Mouse (Mus musculus) MEL (cell line): Measurements from ENCODE around the gene Tprn. TPM values are rescaled to one million over a fixed set of nuclear protein-coding genes. Genes with fewer than 3 reads are reported as not detected.
A peak's percentile ranks its signal among the peaks of the same experiment; 100 is the strongest.

Source experiments
- DNase-seq: peaks from one replicate; pipeline ENCODE4 v3.0.0; 2011; ENCODE audit warnings: low read depth, low spot score
- H3K27ac ChIP-seq: 2 replicates; pipeline ENCODE4 v1.5.1; 2012; ENCODE audit warnings: low read depth, mild to moderate bottlenecking, control low read depth, low read length, moderate library complexity; ENCODE audit not compliant: control insufficient read depth
- H3K27me3 ChIP-seq, 2 experiments: fragments of 150-350 bp in 1 of 2; sonication (generic) in 1 of 2; 2 replicates each; pipeline ENCODE4 v1.6.1; 2012; ENCODE audit warnings: low read length in 2 of 2, mild to moderate bottlenecking in 2 of 2, improper control_type of control experiment in 1 of 2, moderate library complexity in 1 of 2; ENCODE audit not compliant: insufficient read depth in 2 of 2, control insufficient read depth in 1 of 2
- H3K36me3 ChIP-seq, 2 experiments: 2 replicates each; pipeline ENCODE4 v1.6.1; 2012 to 2014; ENCODE audit warnings: low read length in 2 of 2, improper control_type of control experiment in 1 of 2, inconsistent platforms in 1 of 2, mild to moderate bottlenecking in 1 of 2; ENCODE audit not compliant: insufficient read depth in 2 of 2, control insufficient read depth in 1 of 2
- H3K4me1 ChIP-seq, 2 experiments: fragments of 150-350 bp in 1 of 2; sonication (generic) in 1 of 2; 2 replicates each; pipeline ENCODE4 v1.6.1; 2012; ENCODE audit warnings: low read length in 2 of 2, improper control_type of control experiment in 1 of 2, mild to moderate bottlenecking in 1 of 2; ENCODE audit not compliant: insufficient read depth in 2 of 2, control insufficient read depth in 1 of 2
- H3K4me3 ChIP-seq, 2 experiments: fragments of 150-350 bp in 1 of 2; sonication (generic) in 1 of 2; 2 replicates each; pipeline ENCODE4 v1.5.1; 2012; ENCODE audit warnings: low read depth in 2 of 2, low read length in 2 of 2, mild to moderate bottlenecking in 2 of 2, moderate library complexity in 2 of 2, control low read depth in 1 of 2, improper control_type of control experiment in 1 of 2; ENCODE audit not compliant: control insufficient read depth in 1 of 2, insufficient read depth in 1 of 2
- H3K79me2 ChIP-seq: 2 replicates; pipeline ENCODE4 v1.6.1; 2012; ENCODE audit warnings: mild to moderate bottlenecking, low read length, moderate library complexity; ENCODE audit not compliant: control insufficient read depth, poor library complexity, insufficient read depth
- H3K9ac ChIP-seq: 2 replicates; pipeline ENCODE4 v1.6.1; 2012; ENCODE audit warnings: low read depth, mild to moderate bottlenecking, control low read depth, low read length, moderate library complexity; ENCODE audit not compliant: control insufficient read depth, poor library complexity, severe bottlenecking
- H3K9me3 ChIP-seq: fragments of 150-350 bp; sonication (generic); replicated peaks from 2 replicates; pipeline ENCODE4 v1.6.1; 2012; ENCODE audit warnings: mild to moderate bottlenecking, low read length, improper control_type of control experiment, moderate library complexity; ENCODE audit not compliant: insufficient read depth
- BHLHE40 ChIP-seq: IDR thresholded peaks from 2 replicates; pipeline ENCODE4 v1.6.1; 2012; ENCODE audit warnings: low read depth, mild to moderate bottlenecking, inconsistent platforms, low read length, improper control_type of control experiment, borderline replicate concordance
- CTCF ChIP-seq, 3 experiments: IDR thresholded peaks in 2 of 3; conservative IDR thresholded peaks in 1 of 3; 2 replicates each; pipeline ENCODE4 v1.5.1; 2011 to 2012; ENCODE audit warnings: low read length in 3 of 3, low read depth in 2 of 3, mild to moderate bottlenecking in 2 of 3, improper control_type of control experiment in 1 of 3, inconsistent platforms in 1 of 3, mixed read lengths in 1 of 3, moderate library complexity in 1 of 3; ENCODE audit not compliant: control insufficient read depth in 1 of 3, insufficient read depth in 1 of 3, poor library complexity in 1 of 3, severe bottlenecking in 1 of 3
- MAX ChIP-seq: IDR thresholded peaks from 2 replicates; pipeline ENCODE4 v1.6.1; 2011; ENCODE audit warnings: low read length, improper control_type of control experiment
- MEF2A ChIP-seq: IDR thresholded peaks from 2 replicates; pipeline ENCODE4 v1.6.1; 2014; ENCODE audit warnings: low read depth, mild to moderate bottlenecking, inconsistent platforms, low read length, improper control_type of control experiment; ENCODE audit not compliant: poor library complexity, insufficient replicate concordance, severe bottlenecking; ENCODE audit errors: extremely low read depth
- MXI1 ChIP-seq: IDR thresholded peaks from 2 replicates; pipeline ENCODE4 v1.6.1; 2011; ENCODE audit warnings: mild to moderate bottlenecking, low read depth, low read length, improper control_type of control experiment
- POLR2AphosphoS2 ChIP-seq: IDR thresholded peaks from 2 replicates; pipeline ENCODE4 v1.6.1; 2011; ENCODE audit warnings: low read length, improper control_type of control experiment
- POLR2AphosphoS5 ChIP-seq: IDR thresholded peaks from 2 replicates; pipeline ENCODE4 v1.6.1; 2012; ENCODE audit warnings: low read depth, borderline replicate concordance, mild to moderate bottlenecking, inconsistent platforms, low read length, moderate library complexity, mixed read lengths
- RAD21 ChIP-seq: IDR thresholded peaks from 2 replicates; pipeline ENCODE4 v1.6.1; 2011; ENCODE audit warnings: mild to moderate bottlenecking, low read depth, low read length, improper control_type of control experiment
- SIN3A ChIP-seq: IDR thresholded peaks from 2 replicates; pipeline ENCODE4 v1.6.1; 2012; ENCODE audit warnings: low read length, improper control_type of control experiment, inconsistent platforms
- SMC3 ChIP-seq: IDR thresholded peaks from 2 replicates; pipeline ENCODE4 v1.6.1; 2011; ENCODE audit warnings: low read depth, low read length, improper control_type of control experiment
- UBTF ChIP-seq: IDR thresholded peaks from 2 replicates; pipeline ENCODE4 v1.6.1; 2012; ENCODE audit warnings: low read depth, mild to moderate bottlenecking, inconsistent platforms, low read length, improper control_type of control experiment, moderate library complexity, borderline replicate concordance; ENCODE audit not compliant: insufficient read depth
- USF2 ChIP-seq, 2 experiments: IDR thresholded peaks; 2 replicates each; pipeline ENCODE4 v1.6.1; 2011 to 2012; ENCODE audit warnings: improper control_type of control experiment in 2 of 2, low read length in 2 of 2, borderline replicate concordance in 1 of 2, inconsistent platforms in 1 of 2, low read depth in 1 of 2, mild to moderate bottlenecking in 1 of 2; ENCODE audit not compliant: insufficient read depth in 1 of 2
- ZC3H11A ChIP-seq: IDR thresholded peaks from 2 replicates; pipeline ENCODE4 v1.6.1; 2012; ENCODE audit warnings: low read depth, mild to moderate bottlenecking, inconsistent platforms, low read length, improper control_type of control experiment
- polyA plus RNA-seq, 2 experiments: library from polyadenylated mRNA; stranded (reverse) in 1 of 2; unstranded in 1 of 2; fragments of >175 nt in 1 of 2; fragments of >200 nt in 1 of 2; gene quantifications; 2 replicates each; pipeline versions ENCODE4 v1.2.1 to v1.2.4; 2012; ENCODE audit warnings: low replicate concordance in 2 of 2, low read depth in 1 of 2; ENCODE audit not compliant: insufficient read length in 2 of 2, insufficient read depth in 1 of 2, missing spikeins in 1 of 2
- total RNA-seq: library from RNA; depleted of rRNA; stranded (reverse); fragments of 300-350 nt; gene quantifications from 2 replicates; pipeline ENCODE4 v1.2.3, GENCODE M21; 2012

The Tprn gene
- total and polyA plus RNA-seq, 3 experiments: 32.9 to 50.8 TPM; not detected in 1

DNA sequence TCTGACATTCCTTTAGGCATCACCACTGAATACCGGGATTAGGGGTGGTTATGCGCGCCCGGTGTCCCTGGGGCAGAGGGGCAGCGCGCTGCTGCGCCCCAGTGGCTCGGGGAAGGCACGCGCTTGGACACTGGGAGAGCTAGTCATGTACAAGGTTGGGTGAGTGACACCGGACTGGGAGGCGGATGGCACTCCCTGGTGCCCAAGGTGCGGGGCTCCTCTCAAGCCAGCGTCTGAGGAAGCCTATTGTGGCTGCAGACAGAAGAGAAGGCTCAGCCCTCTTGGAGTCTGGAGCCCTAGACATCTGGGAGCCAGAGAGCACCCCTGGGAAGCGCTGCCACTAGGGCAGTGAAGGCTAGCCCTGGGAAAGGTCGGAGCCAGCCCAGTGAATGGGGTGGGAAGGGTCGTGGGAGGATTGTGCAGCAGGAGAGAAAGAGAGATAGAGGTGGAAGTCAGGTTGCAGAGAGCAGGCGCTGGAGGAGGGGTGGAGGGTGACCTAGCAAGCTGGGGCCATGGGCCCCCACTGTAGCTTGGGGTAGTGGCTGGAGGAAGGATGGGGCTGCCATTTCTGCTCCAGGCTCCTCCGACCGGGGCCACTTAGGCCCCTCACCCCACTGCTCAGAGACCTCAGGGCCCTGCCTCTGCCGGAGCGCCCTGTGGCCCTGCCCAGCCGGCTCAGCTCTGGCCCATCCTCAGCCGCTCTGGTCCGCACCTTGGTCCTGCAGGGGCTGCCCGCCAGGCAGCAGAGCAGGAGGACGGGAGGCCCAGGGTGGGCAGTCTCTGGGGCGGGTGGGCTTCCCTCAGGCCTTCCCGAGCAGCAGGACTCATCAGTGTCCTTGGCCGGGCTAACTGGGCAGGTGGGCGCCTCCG is 29.0 kb downstream of the Tprn start:
- Histone ChIP-seq H3K27ac (no peak overlapping the region), H3K9ac (no peak overlapping the region), H3K4me1 (peaks cover 7 to 27% of the 10 kb centered on the region in 2 experiments), H3K36me3 (peaks cover 0 to 6% of the 10 kb centered on the region in 2 experiments; a peak in 2 of 4 replicates)
- DNase-seq: no peak
- TF ChIP-seq BHLHE40 (no peak), CTCF (IDR thresholded peaks at IDR 0.05 in 2 of 3, conservative IDR thresholded peaks at IDR 0.05 in 1 of 3; ENCODE audit: control insufficient read depth in 1 of 3, insufficient read depth in 1 of 3, low read depth in 2 of 3, low read length in 3 of 3, poor library complexity in 1 of 3, severe bottlenecking in 1 of 3) (peak in 2 of 3 experiments; percentile 17 to 25; a peak in 1 of 6 replicates), RAD21 (peak; percentile 2; the same call in 1 of the 2 replicates)
- TF ChIP-seq, all 39 proteins: peak for 2
- Histone ChIP-seq H3K9me3 (no peaks in the 10 kb centered on the region), H3K27me3 (no peaks in the 10 kb centered on the region), H3K4me3 (no peak overlapping the region), H3K79me2 (no peaks in the 10 kb centered on the region)

DNA sequence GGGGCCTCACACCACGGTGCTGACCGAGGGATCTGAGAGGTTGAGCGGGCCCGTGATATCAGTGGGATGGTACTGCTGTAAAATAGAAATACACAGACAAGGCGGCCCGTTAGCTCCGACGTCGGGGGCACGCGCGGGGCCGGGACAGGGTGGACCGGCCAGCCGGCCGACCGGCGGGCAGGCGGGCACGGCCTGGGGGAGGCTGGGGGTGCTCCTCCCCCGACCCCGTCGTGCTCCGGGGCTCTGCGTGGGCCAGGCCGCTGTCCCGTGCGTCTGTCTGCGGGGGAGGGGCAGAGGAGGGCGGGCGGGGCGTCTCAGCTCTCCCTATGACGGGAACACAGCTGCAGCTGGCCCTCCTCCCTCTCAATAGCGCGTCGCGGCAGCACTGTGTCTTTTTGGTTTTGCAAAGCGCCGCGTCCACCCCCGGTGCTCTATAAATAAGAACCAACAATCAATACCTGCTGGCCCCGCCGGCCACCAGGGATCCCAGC is 29.7 kb downstream of the Tprn start:
- no peaks in the 10 kb centered on the region for H3K79me2 ChIP-seq
- H3K27ac ChIP-seq: no peak overlapping the region
- no peaks in the 10 kb centered on the region; a peak in 2 of 4 replicates for H3K36me3 ChIP-seq
- peaks cover 4 to 21% of the 10 kb centered on the region in 2 experiments for H3K4me1 ChIP-seq
- no peak for TF ChIP-seq MXI1
- TF ChIP-seq POLR2AphosphoS2: no peak
- no peak for TF ChIP-seq RAD21
- no peak for TF ChIP-seq USF2 (IDR thresholded peaks at IDR 0.05; ENCODE audit: borderline replicate concordance in 1 of 2, insufficient read depth in 1 of 2, low read depth in 1 of 2, low read length in 2 of 2)
- no peak for TF ChIP-seq BHLHE40
- no peak for TF ChIP-seq MEF2A
- no peak for TF ChIP-seq POLR2AphosphoS5
- H3K27me3 ChIP-seq: peaks cover 0 to 4% of the 10 kb centered on the region in 2 experiments; a peak in 1 of 4 replicates
- H3K9me3 ChIP-seq: no peaks in the 10 kb centered on the region
- H3K4me3 ChIP-seq: no peak overlapping the region
- no peak overlapping the region for H3K9ac ChIP-seq
- DNase-seq: no peak

DNA sequence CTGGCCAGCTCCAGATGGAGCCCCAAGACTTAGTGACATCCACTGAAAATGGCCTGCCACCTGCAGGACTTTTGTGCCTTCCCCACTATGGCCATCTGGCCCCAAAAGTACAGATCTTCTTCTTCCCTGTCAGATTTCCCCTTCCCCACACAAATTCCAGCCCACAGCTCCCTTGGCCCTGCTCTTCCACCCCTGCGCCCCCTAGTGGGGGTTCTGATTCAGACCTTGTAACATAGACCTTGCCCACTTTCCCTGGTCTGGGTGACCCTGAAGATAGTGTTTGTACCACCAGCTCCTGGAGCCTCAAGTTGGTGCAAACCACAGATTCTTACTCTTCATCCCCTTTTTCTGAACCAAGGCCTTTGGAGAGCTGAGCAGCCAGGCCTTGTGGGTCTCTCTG is 30.4 kb downstream of the Tprn start:
- Histone ChIP-seq H3K4me3 (no peak overlapping the region), H3K27me3 (peaks cover 0 to 4% of the 10 kb centered on the region in 2 experiments; a peak in 2 of 4 replicates), H3K4me1 (peaks cover 0 to 13% of the 10 kb centered on the region in 2 experiments; a peak in 2 of 4 replicates), H3K27ac (no peak overlapping the region), H3K36me3 (no peaks in the 10 kb centered on the region; a peak in 1 of 4 replicates), H3K79me2 (no peaks in the 10 kb centered on the region), H3K9me3 (no peaks in the 10 kb centered on the region), H3K9ac (no peak overlapping the region)
- TF ChIP-seq RAD21 (peak; percentile 51), UBTF (no peak), ZC3H11A (peak; percentile 54), SMC3 (peak; percentile 88), CTCF (IDR thresholded peaks at IDR 0.05 in 2 of 3, conservative IDR thresholded peaks at IDR 0.05 in 1 of 3; ENCODE audit: control insufficient read depth in 1 of 3, insufficient read depth in 1 of 3, low read depth in 2 of 3, low read length in 3 of 3, poor library complexity in 1 of 3, severe bottlenecking in 1 of 3) (peak; percentile 90 to 95 (median 91)), SIN3A (peak; percentile 25), MAX (no peak)
- peak; percentile 69 for DNase-seq
